Mouse (Mus musculus) brown adipose tissue, adult 24 weeks (tissue): ENCODE measurements around the gene Icosl. TPM values are rescaled to one million over a fixed set of nuclear protein-coding genes. Genes with fewer than 3 reads are reported as not detected.

Experiments used
- H3K27ac ChIP-seq: fragments of 200-500 bp; replicated peaks from 2 replicates; pipeline ENCODE4 v1.5.1; 2012; ENCODE audit warnings: low read depth, mild to moderate bottlenecking, low read length
- H3K4me1 ChIP-seq: fragments of 200-500 bp; 2 replicates; pipeline ENCODE4 v1.6.1; 2012; ENCODE audit warnings: low read length, mixed read lengths; ENCODE audit not compliant: control insufficient read depth, insufficient read depth, insufficient read length
- H3K4me3 ChIP-seq: fragments of 200-500 bp; 2 replicates; pipeline ENCODE4 v1.5.1; 2012; ENCODE audit warnings: low read depth, mild to moderate bottlenecking, low read length, moderate library complexity; ENCODE audit not compliant: insufficient read depth
- polyA plus RNA-seq: library from polyadenylated mRNA; stranded (reverse); fragments of >200 nt; gene quantifications from 2 replicates; pipeline ENCODE4 v1.2.4, GENCODE M21; 2012; ENCODE audit not compliant: missing spikeins, insufficient read depth, insufficient read length

Gene Icosl
- polyA plus RNA-seq, 1 experiment, result 1.1 TPM

DNA sequence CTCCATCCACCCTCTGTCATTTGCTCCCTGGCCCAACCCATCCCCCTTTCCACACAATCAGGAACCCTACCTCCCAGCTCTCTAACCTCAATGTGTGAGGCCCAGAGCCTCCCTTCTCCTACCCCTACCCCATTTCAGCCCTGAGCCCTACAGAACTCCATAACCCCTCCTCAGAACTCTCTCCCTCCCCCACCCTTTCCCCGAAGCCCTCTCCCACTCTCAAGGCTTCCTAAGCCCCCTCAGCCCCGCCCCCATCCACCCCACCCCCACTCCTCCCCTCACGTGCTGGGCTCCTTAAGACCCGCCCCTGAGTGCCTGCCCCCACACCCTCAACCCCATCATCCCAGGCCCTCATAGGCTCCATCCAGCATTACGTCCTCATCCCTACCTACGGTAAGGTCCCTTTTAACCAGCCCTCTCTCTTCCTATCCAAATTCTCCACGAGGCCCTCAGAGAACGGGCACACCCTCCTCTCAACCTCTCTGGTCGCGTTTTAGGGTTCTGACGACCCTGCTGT lies 19.5 kb upstream of the Icosl start:
- Histone ChIP-seq H3K27ac (no peak overlapping the region), H3K4me3 (no peak overlapping the region), H3K4me1 (peaks cover 3% of the 10 kb centered on the region; the same call in 1 of the 2 replicates)

DNA sequence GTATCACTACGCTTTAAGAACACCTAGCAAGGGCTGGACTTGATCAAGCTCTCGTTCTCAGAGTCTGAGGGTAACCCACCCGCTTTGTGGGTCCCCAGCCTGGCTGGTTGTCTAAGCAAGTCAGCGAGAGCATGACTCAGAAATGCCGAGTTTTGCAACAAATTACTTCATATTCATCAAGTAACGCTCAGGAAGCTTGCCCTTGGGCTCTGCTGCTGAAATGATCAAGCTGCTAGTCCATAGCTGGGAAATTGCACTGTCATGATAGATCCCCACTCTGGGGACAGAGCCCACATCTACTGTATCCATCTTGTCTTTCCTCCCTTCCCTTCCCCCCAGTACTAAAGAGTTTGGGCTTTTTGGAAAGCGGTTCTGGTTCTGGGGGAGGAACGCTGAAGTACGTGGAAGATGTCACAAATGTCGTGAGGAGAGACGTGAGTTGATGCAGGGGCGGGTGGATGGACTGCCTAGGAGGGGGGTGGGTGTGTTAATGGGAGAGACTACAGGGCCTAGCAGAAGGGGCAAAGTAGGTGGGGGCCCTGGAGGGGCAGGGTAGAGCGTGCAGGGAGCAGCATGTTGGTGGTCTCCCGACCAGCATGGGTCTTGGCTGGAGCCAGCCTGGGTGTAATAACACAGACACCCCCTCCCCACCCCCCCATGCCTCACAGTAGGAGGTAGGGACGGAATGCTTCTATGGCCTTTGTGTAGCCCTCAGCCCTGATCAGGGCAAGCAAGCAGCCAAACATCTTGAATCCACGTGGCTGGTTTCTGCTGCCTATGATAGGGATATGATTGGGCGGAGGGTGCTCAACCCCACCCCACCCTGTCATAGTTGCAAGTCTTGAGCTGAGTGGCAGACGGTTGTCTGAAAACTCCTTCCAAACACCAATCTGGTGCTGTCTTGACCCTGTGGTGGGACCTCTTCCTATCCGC lies 14.2 kb upstream of the Icosl start:
- H3K27ac ChIP-seq, result no peak overlapping the region
- peaks cover 3% of the 10 kb centered on the region; the same call in 1 of the 2 replicates for H3K4me1 ChIP-seq
- H3K4me3 ChIP-seq, result no peak overlapping the region

DNA sequence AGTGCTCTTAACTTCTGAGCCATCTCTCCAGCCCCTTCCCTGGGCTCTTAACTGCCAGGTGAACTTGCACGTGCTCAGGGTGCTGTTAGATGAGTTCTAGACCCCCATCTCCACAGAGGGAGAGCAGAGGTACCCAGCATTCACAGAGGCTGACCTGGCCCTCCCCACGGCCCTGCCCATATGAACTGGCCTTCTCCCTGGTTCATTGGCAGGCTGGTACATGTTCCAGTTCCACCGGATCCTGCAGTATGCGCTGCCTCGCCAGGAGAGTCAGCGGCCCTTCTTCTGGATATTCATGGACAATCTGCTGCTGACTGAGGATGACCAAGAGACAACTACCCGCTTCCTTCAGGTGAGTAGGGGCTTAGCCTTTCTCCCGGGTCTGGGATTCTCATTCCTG lies 12.0 kb upstream of the Icosl start:
- peaks cover 3% of the 10 kb centered on the region; the same call in 1 of the 2 replicates for H3K4me1 ChIP-seq
- no peak overlapping the region for H3K27ac ChIP-seq

DNA sequence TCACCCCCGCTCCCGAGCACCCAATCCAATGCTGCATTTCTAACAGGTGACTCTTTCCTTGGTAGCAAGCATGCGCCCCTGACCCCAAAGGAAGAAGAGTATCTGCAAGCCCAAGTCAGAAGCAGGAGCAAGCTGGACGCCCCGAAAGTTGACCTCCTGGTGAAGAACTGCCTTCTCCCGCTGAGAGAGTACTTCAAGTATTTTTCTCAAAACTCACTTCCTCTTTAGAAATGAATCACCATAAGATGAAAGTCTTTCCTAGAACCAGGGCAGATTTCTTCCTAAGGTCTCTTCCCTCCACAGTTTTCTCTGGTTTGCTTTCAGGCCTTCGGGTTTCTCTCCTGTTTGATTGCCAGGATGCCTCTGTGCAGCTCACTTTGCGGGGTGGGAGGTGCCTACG lies 6.0 kb upstream of the Icosl start:
- no peaks in the 10 kb centered on the region for H3K4me1 ChIP-seq
- H3K4me3 ChIP-seq, result no peak overlapping the region
- no peak overlapping the region for H3K27ac ChIP-seq

More for the DNA sequence above, 12.0 kb upstream of the Icosl start:
- no peak overlapping the region for H3K4me3 ChIP-seq

DNA sequence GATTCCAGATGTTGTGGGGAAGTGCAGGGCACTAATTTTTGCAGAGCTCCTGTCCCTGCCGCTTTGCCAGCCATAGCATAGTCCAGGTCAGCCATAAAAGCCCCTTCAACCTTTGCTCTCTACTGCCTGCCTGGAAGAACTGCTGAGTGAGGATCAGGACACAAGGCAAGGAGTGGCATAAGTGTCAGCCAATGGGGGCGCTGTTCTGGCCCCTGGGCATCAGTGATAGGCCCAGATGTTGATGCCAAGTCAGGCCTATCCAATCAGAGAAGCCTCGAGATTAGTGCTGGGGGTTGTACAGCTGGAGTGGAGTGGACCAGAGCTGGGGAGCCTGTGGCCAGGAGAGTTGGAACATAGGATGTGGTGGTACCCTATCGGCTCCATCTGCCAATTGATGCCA lies 1.9 kb upstream of the Icosl start:
- Histone ChIP-seq H3K4me1 (no peaks in the 10 kb centered on the region), H3K4me3 (no peak overlapping the region), H3K27ac (no peak overlapping the region)

DNA sequence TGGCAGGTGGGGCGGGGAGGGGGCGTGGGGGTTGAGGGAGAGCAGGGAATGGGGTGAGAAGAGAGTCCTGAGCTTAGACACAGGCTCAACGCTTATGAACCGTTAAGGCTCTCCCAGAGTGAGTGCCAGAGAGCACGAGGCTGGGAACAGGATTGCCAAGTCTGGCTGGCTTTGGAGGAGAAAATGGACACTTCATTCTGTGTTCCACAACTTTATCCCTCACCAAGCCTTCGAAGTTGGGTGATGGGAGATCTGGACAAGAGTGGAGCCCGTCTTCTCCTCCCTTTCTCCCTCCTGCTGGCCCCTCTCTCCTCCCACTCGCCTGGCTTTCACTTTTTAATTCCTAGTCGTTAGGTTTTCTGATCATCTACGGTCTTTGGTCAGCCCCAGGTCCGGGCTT lies 561 bp upstream of the Icosl start:
- peak overlapping the region; percentile 77 for H3K4me3 ChIP-seq
- no peaks in the 10 kb centered on the region for H3K4me1 ChIP-seq
- no peak overlapping the region for H3K27ac ChIP-seq

DNA sequence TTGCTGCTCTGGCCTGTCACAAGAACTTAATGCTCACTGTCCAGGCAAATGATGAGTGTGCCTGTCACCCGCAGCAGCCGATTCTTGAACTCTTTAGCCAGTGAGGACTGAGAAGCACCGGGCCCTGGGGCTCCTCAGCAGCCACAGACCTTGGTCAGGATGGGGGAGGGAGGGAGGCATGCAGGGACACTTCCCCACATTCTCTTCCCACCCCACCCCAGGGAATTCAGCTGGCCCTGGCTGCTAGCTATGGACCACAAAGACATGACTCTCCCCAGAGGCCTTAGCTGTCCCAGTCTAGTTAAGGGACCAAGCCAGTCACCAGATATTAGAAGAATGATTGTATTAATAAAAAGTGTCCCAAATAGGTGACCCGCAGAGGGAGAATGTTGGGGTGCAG lies 5.0 kb downstream of the Icosl start:
- Histone ChIP-seq H3K4me1 (no peaks in the 10 kb centered on the region), H3K4me3 (no peak overlapping the region), H3K27ac (no peak overlapping the region)

DNA sequence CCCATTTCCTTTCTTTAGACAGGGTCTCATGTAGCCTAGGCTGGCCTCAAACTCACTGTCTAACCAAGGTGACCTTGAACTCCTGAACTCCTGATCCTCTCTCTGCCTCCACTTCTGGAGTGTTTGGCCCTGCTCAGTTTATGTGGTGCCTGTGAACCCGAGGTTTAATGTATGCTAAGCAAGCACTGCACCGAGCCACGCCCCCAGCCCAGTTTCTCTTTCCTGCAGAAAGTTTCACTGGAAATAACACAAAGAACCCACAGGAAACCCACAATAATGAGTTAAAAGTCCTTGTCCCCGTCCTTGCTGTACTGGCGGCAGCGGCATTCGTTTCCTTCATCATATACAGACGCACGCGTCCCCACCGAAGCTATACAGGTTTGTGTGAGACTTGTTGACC lies 5.9 kb downstream of the Icosl start:
- H3K4me1 ChIP-seq, result no peaks in the 10 kb centered on the region
- no peak overlapping the region for H3K4me3 ChIP-seq
- H3K27ac ChIP-seq, result no peak overlapping the region

DNA sequence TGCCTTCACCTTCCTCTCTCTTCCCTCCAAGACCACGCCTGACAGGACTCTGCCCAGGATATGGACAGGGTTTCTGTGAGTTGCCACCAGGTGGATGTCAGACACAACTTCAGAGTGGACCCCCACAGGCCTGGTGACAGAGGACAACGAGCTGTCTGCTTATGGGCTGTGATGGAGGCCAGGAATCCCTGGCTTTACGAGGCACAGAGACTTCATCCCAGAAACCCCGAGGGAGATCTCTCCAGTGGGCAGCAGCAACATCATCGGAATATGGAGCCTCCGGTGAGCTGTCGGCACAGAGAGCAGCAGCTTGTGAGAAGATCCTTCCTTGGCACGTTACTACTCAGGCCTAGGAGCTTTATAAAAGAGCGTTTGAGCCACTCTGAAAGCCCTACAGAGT lies 8.8 kb downstream of the Icosl start:
- no peak overlapping the region for H3K4me3 ChIP-seq
- H3K27ac ChIP-seq, result no peak overlapping the region
- no peaks in the 10 kb centered on the region for H3K4me1 ChIP-seq

DNA sequence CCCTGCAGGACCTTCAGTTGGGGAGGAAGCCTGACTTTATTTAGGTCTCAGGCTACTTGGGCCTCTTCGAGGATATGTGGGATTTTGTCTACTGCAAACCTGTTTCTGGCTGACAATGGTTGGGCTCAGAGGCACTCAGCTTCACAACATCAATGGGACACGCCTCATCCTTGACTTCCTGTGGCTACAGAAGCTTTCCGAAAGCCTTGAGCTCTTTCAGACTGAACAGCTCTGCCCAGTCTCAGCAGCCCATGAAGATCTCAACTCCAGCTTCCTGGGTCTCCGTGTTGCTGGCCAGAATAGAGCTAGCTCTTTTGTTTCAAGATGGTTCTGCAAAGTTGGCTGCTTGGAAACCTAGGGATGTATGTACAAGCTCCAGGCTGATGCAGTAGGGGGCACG lies 9.2 kb downstream of the Icosl start:
- Histone ChIP-seq H3K4me3 (no peak overlapping the region), H3K4me1 (no peaks in the 10 kb centered on the region), H3K27ac (no peak overlapping the region)

DNA sequence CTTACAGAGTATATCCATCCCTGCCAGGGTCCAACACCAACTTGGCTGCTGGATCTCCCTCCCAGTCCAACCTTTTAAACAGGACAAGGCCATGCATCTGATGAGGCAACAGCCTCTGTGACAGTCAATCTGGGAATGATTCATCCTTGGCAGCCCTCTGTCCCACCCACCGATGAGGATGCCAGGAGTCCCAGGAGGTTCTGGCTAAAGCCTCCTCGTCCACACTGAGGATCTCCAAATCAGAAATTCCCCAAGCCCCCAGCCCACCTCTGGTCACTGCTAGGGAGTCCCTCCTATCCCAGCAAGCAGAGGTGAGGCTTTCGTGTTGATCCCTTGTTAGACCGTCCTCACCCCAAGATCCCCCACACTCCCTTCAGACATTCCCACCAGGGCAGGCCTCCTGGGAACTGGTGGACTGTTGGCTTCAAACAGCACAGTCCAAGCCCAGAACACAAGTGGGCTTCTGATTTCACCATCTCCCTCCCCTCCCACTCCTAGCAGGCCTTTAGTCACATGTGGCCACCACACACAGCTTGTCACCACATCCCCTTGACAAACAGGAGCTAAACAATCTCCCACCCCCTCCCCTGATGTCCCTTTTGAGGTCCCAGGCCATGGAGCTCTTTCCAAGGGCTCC lies 11.0 kb downstream of the Icosl start:
- Histone ChIP-seq H3K27ac (no peak overlapping the region; the same call in 1 of the 2 replicates), H3K4me3 (no peak overlapping the region), H3K4me1 (no peaks in the 10 kb centered on the region)

DNA sequence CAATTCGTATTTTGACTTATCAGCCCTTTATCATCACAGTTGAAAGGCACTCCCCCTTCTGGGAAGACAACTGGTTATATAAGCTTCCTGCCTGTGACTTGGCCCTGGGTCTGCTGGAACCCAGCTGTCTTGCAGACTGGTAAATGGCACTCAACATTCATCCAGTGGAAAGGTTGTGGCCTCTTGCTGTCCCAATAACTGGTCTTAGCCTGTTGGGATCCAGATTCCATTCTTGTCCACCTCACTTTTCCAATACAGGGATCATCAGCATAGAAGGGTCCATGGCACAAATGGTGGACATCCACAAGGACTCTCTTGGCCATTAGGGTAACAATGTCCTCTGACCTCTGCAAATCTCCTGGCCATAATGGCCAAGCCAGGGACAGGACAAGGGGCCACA lies 15.0 kb downstream of the Icosl start:
- H3K4me1 ChIP-seq, result no peaks in the 10 kb centered on the region
- H3K4me3 ChIP-seq, result no peak overlapping the region
- H3K27ac ChIP-seq, result no peak overlapping the region

DNA sequence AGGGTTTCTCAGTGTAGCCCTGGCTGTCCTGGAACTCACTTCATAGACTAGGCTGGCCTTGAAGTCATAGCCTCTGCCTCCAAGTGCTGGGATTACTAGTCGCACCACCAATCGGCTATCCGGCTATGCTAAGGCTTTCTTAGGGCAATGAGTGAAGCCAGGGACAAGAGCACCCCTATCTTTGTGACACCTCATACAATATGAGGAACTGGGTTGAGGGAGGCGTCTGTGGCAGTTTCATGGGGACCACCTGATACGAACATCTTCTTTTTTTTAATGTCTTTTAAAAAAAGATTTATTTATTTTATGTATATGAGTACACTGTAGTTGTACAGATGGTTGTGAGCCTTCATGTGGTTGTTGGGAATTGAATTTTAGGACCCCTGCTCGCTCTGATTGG lies 16.6 kb downstream of the Icosl start:
- no peaks in the 10 kb centered on the region for H3K4me1 ChIP-seq

DNA sequence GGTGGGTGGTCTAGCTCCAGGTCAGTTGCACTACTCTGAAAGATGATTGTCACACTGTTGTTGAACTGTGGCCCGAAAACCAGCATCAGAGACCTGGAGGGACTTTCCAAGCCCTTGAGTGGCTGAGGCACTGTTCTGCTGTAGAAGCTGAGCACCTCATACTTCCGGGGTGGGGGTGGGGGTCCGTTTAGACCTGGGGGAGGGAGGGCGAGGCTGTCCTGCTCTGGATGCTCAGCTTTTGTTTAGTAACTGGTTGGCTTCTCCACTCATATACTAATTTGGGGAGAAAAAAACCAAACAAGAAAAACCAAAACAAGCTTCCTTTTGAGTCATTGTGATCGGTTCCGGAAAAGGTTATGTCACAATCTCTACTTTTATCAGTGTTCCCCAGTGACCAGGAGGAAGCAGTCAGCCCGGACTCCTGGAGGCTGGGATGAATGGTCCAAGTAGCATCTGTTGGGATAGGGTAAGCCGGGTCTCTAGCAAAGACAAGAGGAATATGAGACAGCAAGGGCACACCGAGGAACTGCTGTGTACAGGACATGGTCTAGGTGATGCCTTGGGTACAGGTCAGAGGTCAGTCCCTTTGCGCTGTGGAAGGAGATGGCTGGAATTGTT lies 17.5 kb downstream of the Icosl start:
- H3K27ac ChIP-seq, result no peak overlapping the region
- no peak overlapping the region for H3K4me3 ChIP-seq
- H3K4me1 ChIP-seq, result no peaks in the 10 kb centered on the region

More for the DNA sequence above, 16.6 kb downstream of the Icosl start:
- Histone ChIP-seq H3K27ac (no peak overlapping the region), H3K4me3 (no peak overlapping the region)

DNA sequence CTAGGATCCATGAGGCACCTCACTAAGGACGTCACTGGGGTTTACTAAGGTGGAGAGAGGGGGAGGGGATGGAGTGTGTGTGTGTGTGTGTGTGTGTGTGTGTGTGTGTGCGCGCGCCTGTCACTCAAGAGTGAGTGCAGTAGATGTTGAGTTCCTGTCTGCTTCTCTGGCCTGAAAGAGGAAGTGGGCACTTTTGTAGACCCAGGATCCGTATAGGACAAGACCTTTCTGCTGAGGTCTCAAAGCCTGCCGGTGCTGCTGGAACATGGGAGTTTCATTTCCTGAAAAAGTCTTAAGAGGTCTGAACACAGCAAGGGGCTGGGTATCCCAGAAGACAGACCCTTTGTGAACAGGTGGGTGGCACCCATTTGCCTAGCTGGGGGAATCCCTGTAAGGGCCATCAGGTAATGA lies 18.0 kb downstream of the Icosl start:
- no peak overlapping the region for H3K27ac ChIP-seq
- no peak overlapping the region for H3K4me3 ChIP-seq
- H3K4me1 ChIP-seq, result no peaks in the 10 kb centered on the region
